Mouse (Mus musculus): Measurements from ENCODE around the gene Barhl1. TPM values are rescaled to one million over a fixed set of nuclear protein-coding genes. Genes with fewer than 3 reads are reported as not detected.

The Barhl1 gene
- total and polyA plus RNA-seq, 3 experiments, result 0.24 TPM; not detected in 2

- Histone ChIP-seq H3K4me3 (replicated peaks in 1 of 3; ENCODE audit: low read depth in 2 of 3, low read length in 2 of 3, poor library complexity in 1 of 3) (no peak overlapping the region), H3K36me3 (replicated peaks in 1 of 2; ENCODE audit: control insufficient read depth in 1 of 2, insufficient read depth in 1 of 2, low read length in 1 of 2) (peaks cover 0 to 32% of the 10 kb centered on the region in 2 experiments), H3K4me2 (ENCODE audit: insufficient read depth, low read depth, poor library complexity, severe bottlenecking) (no peak overlapping the region), H3K79me2 (replicated peaks; ENCODE audit: control insufficient read depth, extremely low read depth, insufficient read depth, poor library complexity, severe bottlenecking) (no peaks in the 10 kb centered on the region), H3K4me1 (ENCODE audit: control insufficient read depth in 1 of 2, insufficient read depth in 2 of 2) (peaks cover 9 to 33% of the 10 kb centered on the region in 2 experiments), H3K9ac (ENCODE audit: insufficient read depth, low read depth) (no peak overlapping the region), H3K27ac (ENCODE audit: insufficient read depth, low read depth) (no peak overlapping the region), H3K27me3 (replicated peaks) (peaks cover 9% of the 10 kb centered on the region), H3K9me3 (replicated peaks; ENCODE audit: low read length) (peaks cover 12% of the 10 kb centered on the region)
- TF ChIP-seq CHD1 (IDR thresholded peaks at IDR 0.05; ENCODE audit: low read depth, low read length), result no peak
- TF ChIP-seq POLR2AphosphoS2 (IDR thresholded peaks at IDR 0.05; ENCODE audit: low read depth, low read length), result no peak
- no peak for TF ChIP-seq PAX5 (IDR thresholded peaks at IDR 0.05; ENCODE audit: low read length)
- DNase-seq (ENCODE audit: extremely low read depth), result no peak
- dilution Hi-C loops (cut with MboI; ENCODE audit: extremely low pct_ligation_motif_present, extremely low pct_unique_long_range_greater_than_20kb, low sequenced_read_pairs), result no loop called here
- in situ Hi-C loops (cut with MboI; ENCODE audit: low pct_ligation_motif_present, low pct_unique_long_range_greater_than_20kb, low sequenced_read_pairs), result no loop called here
Measured at GRCm38 (mm10) chr2:28912961-28913360, 3.5 kb downstream of the Barhl1 start.

DNA sequence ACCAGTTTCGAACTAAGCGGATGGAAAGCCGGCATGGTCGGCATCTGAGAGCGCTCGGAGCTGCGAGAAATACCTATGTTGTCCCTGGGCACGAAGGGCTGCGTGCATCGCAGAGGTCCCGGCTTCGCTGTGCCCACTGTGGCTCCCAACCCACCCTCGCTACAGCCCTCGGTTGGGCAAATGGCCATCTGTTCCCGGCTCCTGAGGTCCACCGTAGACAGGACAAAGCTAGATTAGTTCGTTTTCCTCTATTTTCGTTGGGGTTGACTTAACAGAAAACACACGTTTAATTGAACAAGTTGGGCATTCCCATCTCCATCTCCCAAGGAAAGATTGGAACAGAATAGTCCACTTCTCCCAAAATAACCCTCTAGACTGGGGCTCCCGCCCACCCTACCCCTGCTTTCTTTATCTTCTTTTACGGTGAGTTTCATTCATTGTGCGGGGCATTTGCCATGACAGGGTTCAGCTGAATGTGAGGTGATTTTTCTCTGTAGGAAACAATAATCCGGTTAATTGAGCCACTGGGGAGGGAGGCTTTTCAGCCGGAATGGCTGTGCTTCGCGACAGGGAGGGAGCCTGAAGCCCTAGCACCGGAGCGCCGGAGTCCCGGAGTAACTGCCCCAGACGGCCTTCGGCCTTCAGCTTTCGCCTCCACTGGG, 4.3 kb downstream of the Barhl1 start:
- dilution Hi-C loops (cut with MboI; ENCODE audit: extremely low pct_ligation_motif_present, extremely low pct_unique_long_range_greater_than_20kb, low sequenced_read_pairs), result no loop called here
- Histone ChIP-seq H3K9ac (ENCODE audit: insufficient read depth, low read depth) (no peak overlapping the region), H3K4me1 (ENCODE audit: control insufficient read depth in 1 of 2, insufficient read depth in 2 of 2) (peaks cover 8 to 33% of the 10 kb centered on the region in 2 experiments), H3K27ac (ENCODE audit: insufficient read depth, low read depth) (no peak overlapping the region), H3K27me3 (replicated peaks) (peaks cover 3% of the 10 kb centered on the region), H3K9me3 (replicated peaks; ENCODE audit: low read length) (peaks cover 12% of the 10 kb centered on the region), H3K79me2 (replicated peaks; ENCODE audit: control insufficient read depth, extremely low read depth, insufficient read depth, poor library complexity, severe bottlenecking) (no peaks in the 10 kb centered on the region), H3K4me2 (ENCODE audit: insufficient read depth, low read depth, poor library complexity, severe bottlenecking) (no peak overlapping the region), H3K4me3 (replicated peaks in 1 of 3; ENCODE audit: low read depth in 2 of 3, low read length in 2 of 3, poor library complexity in 1 of 3) (no peak overlapping the region), H3K36me3 (replicated peaks in 1 of 2; ENCODE audit: control insufficient read depth in 1 of 2, insufficient read depth in 1 of 2, low read length in 1 of 2) (peaks cover 0 to 34% of the 10 kb centered on the region in 2 experiments)
- in situ Hi-C loops (cut with MboI; ENCODE audit: low pct_ligation_motif_present, low pct_unique_long_range_greater_than_20kb, low sequenced_read_pairs), result no loop called here
- no peak for DNase-seq (ENCODE audit: extremely low read depth)
- TF ChIP-seq MXI1 (IDR thresholded peaks at IDR 0.05; ENCODE audit: low read depth, low read length) (no peak), ELF1 (IDR thresholded peaks at IDR 0.05; ENCODE audit: low read depth, low read length) (no peak), MAFK (IDR thresholded peaks at IDR 0.05; ENCODE audit: insufficient replicate concordance, low read length) (no peak), ZC3H11A (IDR thresholded peaks at IDR 0.05; ENCODE audit: low read depth, low read length) (no peak), MEF2A (IDR thresholded peaks at IDR 0.05; ENCODE audit: borderline replicate concordance, low read depth, low read length) (no peak)

GRCm38 (mm10) chr2:28911331-28912038, 5.0 kb downstream of the Barhl1 start:
- H3K9ac ChIP-seq (ENCODE audit: insufficient read depth, low read depth), result no peak overlapping the region
- TF ChIP-seq RCOR1 (conservative IDR thresholded peaks at IDR 0.05; ENCODE audit: low read depth, low read length) (no peak), NELFE (IDR thresholded peaks at IDR 0.05; ENCODE audit: low read depth, low read length) (no peak), EP300 (IDR thresholded peaks at IDR 0.05; ENCODE audit: low read length) (no peak), MAZ (IDR thresholded peaks at IDR 0.05; ENCODE audit: low read depth, low read length) (no peak), IRF4 (IDR thresholded peaks at IDR 0.05; ENCODE audit: low read depth, low read length) (no peak), ZNF384 (IDR thresholded peaks at IDR 0.05; ENCODE audit: low read depth, low read length) (no peak)
- H3K4me3 ChIP-seq (replicated peaks in 1 of 3; ENCODE audit: low read depth in 2 of 3, low read length in 2 of 3, poor library complexity in 1 of 3), result no peak overlapping the region
- H3K79me2 ChIP-seq (replicated peaks; ENCODE audit: control insufficient read depth, extremely low read depth, insufficient read depth, poor library complexity, severe bottlenecking), result no peaks in the 10 kb centered on the region
- dilution Hi-C loops (cut with MboI; ENCODE audit: extremely low pct_ligation_motif_present, extremely low pct_unique_long_range_greater_than_20kb, low sequenced_read_pairs) (no loop called here), in situ Hi-C loops (cut with MboI; ENCODE audit: low pct_ligation_motif_present, low pct_unique_long_range_greater_than_20kb, low sequenced_read_pairs) (no loop called here)
- H3K9me3 ChIP-seq (replicated peaks; ENCODE audit: low read length), result peaks cover 12% of the 10 kb centered on the region
- no peak for DNase-seq (ENCODE audit: extremely low read depth)
- peaks cover 5 to 35% of the 10 kb centered on the region in 2 experiments; a peak in 3 of 4 replicates for H3K4me1 ChIP-seq (ENCODE audit: control insufficient read depth in 1 of 2, insufficient read depth in 2 of 2)
- peaks cover under 1% of the 10 kb centered on the region for H3K27me3 ChIP-seq (replicated peaks)
- H3K36me3 ChIP-seq (replicated peaks in 1 of 2; ENCODE audit: control insufficient read depth in 1 of 2, insufficient read depth in 1 of 2, low read length in 1 of 2), result peaks cover 0 to 41% of the 10 kb centered on the region in 2 experiments
- H3K27ac ChIP-seq (ENCODE audit: insufficient read depth, low read depth), result no peak overlapping the region
- no peak overlapping the region for H3K4me2 ChIP-seq (ENCODE audit: insufficient read depth, low read depth, poor library complexity, severe bottlenecking)

Measured in CH12.LX (cell line).